Mouse (Mus musculus) ovary, postnatal 36 days (tissue): ENCODE results near the gene Atp1a4.
"Not testable (repeated sequence)": the region's sequence is repeated elsewhere in the genome, so short reads cannot be mapped to it uniquely, and the experiment has no call there.

Source experiments
- DNase-seq: peaks from one replicate; pipeline ENCODE4 v3.0.0; 2022; ENCODE audit warnings: low spot score, mixed read lengths

Atp1a4 gene

GRCm38 (mm10) chr1:172281522-172282254 lies 23.5 kb upstream of the Atp1a4 start:
- DNase-seq: no peak

DNA sequence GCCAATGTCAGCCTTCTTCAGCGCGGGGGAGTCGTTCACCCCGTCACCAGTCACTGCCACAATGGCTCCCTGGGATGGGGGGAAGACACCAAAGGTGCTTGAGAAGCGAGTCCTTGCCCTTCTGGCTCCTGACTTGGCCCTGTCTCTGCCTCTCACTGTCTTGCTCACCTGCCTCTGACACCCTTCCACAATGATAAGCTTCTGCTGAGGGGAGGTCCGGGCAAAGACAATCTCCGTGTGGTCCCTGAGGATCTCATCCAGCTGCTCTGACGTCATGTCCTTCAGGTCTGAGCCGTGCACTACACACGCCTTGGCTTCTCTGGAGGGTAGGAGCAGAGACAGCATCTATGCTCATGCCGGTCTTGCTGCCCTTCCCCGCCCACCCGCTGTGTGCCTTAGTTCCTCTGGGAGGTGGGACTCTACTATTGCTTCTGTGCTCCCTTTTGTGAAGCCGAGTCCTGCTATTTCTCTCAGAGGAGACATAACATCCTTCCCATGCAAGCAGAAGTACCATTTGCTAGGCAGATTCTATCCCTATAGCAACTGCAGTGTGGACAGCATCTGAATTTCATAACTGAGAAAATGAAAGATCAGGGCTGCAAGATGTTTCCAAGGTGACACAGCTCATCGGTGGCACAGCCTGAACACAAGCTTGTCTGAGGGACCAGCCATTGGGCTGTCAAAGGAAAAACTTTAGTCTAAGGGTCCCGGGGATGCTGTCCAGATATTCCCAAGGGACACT lies 21.7 kb upstream of the Atp1a4 start:
- no peak for DNase-seq

- no peak for DNase-seq
These were observed 20.1 kb upstream of the Atp1a4 start for GRCm38 (mm10) chr1:172278328-172278727.

GRCm38 (mm10) chr1:172277172-172277571 lies 19.0 kb upstream of the Atp1a4 start:
- DNase-seq: no peak

- no peak for DNase-seq
These were observed 16.3 kb upstream of the Atp1a4 start for GRCm38 (mm10) chr1:172274547-172274946.

DNA sequence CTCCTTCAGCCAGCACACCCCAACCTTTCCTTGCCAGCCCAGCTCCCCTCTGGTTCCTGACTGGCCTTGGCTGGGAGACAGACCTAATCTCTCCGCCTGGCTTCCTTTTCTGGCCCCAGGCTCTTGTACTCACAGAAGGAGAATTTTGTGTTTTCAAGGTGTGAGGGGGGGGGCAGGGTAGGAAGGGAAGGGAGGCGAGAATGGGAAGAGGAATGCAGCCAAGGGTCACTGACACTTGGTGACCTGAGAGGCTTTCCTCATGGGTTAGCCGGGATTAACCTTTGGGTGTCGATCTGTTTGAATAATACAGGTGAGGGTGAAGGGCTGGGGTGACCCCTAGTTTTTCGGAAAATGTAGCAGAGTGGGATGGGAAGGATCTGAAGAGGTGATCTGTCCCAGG lies 15.9 kb upstream of the Atp1a4 start:
- DNase-seq: no peak

- no peak for DNase-seq
These were observed 15.2 kb upstream of the Atp1a4 start for GRCm38 (mm10) chr1:172273386-172273785.

- DNase-seq: no peak
These were observed 13.6 kb upstream of the Atp1a4 start for GRCm38 (mm10) chr1:172271765-172272164.

DNA sequence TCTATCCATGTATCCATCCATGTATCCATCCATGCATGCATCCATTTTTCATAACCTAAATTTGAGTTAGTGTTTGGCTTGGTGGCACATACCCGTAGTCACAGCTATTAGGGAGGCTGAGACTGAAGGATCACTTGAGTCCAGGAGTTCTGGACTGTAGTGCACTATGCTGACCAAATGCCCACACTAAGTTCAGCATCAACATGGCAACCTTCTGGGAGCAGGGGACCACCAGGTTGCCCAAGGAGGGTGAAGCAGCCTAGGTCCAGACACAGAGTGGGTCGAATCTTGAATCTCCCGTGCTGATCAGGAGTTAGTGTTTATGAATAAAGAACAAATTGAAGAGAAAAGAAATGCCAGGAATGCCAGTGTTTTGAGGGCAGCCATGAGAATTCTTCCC lies 13.0 kb upstream of the Atp1a4 start:
- DNase-seq: no peak

DNA sequence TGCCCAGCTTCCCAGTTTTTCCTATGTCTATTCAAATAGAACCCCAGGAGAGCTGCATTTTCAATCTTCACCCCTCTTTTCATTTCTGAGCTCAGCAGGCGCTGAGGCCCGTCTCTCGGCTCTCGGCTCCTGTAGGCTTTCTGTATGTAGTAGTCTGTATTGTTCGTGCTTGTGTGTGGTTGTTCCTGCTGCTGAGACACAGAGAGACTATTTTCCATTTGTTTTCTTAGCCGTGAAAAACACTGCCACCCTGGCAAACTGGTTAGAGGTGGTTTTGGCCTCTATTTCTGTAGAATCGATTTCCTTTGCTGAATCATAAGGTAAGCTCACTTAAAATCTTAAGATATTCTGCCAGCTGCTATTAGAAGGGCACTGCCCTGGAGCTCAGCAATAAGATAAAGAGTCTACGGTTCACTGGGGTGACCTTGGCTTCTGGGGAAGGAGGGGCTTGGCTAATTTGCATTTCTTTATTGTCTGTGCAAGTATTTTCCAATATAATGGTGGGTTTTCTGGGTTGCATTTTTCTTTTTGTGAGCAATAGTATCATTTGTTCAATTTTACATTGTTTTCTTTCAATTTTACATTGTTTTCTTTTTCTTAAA lies 3.4 kb upstream of the Atp1a4 start, which contains the start of gene Igsf8:
Igsf8 (plus strand) TSS at position 165 of the 602 bp plus-strand sequence.
- DNase-seq: no peak

DNA sequence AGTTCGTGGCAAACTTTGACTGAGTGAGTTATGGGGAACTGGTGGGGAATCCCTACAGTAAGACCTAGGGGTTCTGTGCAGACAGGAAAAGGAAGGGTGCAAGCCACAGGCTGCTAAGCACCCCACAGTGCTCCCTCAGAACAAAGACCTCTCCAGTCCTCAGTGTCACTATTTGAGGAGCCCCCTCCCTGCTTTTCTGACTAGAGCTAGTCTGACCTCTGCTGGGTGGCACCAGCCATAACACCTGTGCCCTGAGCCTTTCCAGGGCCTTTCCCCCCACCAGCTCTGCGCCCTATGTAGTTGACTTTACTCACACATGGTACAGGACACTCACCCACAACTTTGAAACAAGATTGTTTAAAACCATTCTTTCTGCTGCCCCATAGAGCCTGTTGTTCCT lies 10.5 kb downstream of the Atp1a4 start:
- DNase-seq: no peak

GRCm38 (mm10) chr1:172247216-172247615 lies 11.0 kb downstream of the Atp1a4 start:
- DNase-seq: no peak

- DNase-seq: not testable (repeated sequence)
These were observed 13.6 kb downstream of the Atp1a4 start for GRCm38 (mm10) chr1:172244645-172245044.

GRCm38 (mm10) chr1:172243547-172244205 lies 14.5 kb downstream of the Atp1a4 start:
- DNase-seq: peak; percentile 14

DNA sequence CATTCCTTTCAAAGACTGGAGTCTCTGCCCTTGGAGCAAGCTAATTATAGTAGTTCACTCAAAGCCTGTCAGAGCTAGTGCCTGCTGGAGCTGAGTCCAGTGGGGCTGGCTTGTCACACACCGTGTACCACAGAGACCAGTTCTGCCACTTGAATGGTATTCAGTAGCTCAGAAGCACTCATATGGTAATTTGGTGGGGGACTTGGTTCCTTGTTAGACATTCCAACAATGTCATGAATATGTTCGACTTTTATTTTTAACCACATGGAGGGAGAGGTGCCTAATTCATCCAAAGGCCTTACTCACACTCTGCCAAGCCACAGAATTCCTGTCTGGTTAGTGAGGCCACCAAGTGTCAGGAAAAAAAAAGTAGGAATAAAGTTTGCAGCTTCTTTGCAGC lies 15.8 kb downstream of the Atp1a4 start:
- DNase-seq: no peak

- DNase-seq: no peak
These were observed 17.1 kb downstream of the Atp1a4 start for GRCm38 (mm10) chr1:172240945-172241708.

DNA sequence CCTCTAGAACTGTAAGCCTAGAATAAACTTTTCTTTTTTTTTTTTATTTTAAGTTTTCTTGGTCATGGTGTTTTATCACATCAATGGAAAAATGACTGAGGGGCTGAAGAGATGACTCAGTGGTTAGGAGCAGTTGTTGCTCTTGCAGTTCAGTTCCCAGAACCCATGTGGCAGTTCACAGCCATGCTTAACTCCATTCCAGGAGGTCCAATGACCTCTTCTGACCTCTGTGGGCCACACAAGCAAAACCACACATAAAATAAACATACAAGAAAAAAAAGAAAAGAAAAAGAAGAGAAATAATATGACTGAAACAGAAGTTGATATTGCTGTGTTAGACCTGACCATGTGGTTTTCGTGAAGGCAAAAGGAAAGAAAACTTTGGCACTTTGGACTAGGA lies 29.0 kb downstream of the Atp1a4 start:
- DNase-seq: no peak

DNA sequence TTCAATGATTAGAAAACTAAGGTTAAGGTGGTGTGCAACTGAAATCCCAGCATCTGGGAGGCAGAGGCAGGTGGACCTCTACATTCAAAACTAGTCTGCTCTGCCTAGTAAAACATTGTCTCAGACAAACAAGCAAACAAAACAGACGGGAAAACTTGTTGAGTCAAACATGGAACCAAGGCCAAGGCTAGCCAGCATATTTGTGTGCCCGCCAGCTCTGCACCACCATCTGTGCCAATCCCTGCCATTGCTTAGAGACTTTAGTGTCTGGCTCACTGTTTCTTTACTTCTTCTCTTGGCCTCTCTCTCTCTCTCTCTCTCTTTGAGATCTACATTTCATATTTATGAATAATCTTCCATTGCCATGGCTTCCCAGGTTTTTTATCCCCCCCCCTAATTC lies 30.0 kb downstream of the Atp1a4 start:
- no peak for DNase-seq

GRCm38 (mm10) chr1:172221297-172222063 lies 36.7 kb downstream of the Atp1a4 start:
- no peak for DNase-seq

GRCm38 (mm10) chr1:172220414-172220813 lies 37.8 kb downstream of the Atp1a4 start:
- peak; percentile 29 for DNase-seq
